Mouse (Mus musculus) urinary bladder, postnatal 36 days (tissue): ENCODE measurements at regions not wholly inside any gene's neighbourhood (a gene's known extent, or its start where the extent isn't known, plus 50 kb on each side); places are given as distances from the start of the nearest gene placed in this dataset.

ENCODE experiments used
- DNase-seq, 2 experiments: peaks; one replicate each; pipeline ENCODE4 v3.0.0; 2022; ENCODE audit warnings: low spot score in 2 of 2, mixed read lengths in 1 of 2

DNA sequence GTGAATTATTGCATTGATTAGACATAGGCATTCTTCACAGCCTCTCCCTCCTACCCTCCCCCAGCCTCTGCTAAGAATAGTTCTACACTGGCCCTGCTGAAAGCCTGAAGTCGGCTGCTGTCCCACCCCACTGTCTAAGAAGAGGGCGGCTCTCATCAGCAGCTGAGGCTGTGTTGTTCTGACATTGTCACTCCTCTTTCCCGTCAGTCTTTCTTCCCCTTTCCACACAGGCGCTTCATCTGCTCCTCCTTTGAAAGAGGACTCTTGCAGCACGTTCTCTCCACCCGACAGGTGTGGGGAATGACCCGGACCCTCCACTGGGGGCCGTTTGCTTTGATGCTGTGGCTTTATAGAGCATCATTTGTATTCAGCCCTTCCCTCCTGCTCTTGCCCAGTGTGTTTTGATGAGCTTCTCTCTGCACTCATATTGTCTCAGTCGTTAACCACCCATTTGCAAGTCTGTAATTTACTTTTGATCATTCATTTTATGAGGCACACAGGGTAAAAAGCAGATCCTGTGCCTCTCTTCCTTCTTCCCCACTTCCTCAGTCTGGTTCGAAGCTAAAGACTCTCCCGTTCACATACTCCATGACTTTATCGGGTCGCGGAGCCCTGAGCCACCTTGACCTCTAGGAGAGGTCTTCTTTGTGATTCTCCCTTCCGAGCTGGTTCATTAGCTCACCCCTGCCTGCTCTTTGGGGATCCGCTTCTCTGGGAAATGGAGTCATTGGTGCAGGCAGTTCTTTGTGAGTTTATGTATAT lies 142.2 kb upstream of the Snx19 start:
- no peak for DNase-seq

GRCm38 (mm10) chr9:30285324-30285599 lies 141.6 kb upstream of the Snx19 start:
- no peak for DNase-seq

DNA sequence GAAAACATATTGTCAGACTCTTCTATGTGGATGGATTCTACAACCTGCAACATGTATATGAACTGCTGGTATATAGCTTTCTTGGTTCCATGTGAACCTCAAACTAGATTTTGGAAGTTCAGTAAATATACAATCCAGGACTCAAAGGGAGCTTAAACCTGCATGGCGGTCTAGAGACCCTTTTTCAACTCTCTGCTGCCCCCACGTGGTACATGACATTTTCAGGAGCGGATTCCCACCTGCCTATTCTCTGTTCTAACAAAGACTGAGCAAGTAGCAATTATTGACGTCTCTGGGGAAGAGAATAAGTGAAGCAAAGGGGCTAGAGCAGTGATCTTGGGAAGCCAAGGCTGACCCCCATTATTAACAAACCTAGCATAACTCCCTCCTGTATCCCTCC lies 127.1 kb upstream of the Snx19 start:
- peak in 1 of 2 experiments; percentile 7 for DNase-seq

DNA sequence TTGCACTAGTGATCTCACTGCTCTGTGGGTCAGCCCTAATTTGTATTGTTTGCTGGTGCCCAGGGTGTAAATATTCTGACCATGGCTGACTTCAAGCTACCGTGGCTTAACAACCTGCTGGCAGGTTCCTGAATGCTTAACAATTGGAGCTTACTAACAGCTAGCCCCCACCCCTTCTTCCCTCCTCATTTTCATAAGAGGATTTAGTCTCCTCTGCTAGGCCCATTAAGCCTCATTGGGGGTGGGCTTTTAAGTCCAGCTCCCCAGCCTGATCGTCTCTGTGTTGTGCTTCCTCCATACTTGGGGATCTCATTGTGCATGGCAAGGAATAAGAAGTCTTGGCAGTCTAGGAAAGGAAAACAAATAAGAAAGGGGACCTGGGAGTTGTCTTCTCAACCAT lies 118.6 kb upstream of the Snx19 start:
- DNase-seq: no peak

DNA sequence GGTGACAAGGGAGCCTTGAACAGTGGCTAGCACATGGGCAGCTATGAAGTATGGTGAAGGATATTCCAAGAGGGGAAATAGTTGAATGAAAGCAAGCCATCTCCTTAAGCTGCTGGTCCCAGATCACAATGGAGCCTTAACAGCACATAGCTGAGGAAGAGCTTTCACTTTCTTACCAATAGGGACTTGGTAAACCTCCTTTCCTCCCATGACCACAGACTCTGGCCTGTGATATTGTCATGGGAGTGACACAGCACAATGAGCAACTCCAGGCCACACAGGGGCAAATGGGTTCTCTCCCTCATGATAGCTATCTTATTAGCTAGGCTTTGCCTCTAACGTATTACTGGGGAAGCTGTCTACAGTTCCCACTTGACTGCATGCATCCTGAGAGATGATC lies 113.5 kb upstream of the Snx19 start:
- DNase-seq: no peak

DNA sequence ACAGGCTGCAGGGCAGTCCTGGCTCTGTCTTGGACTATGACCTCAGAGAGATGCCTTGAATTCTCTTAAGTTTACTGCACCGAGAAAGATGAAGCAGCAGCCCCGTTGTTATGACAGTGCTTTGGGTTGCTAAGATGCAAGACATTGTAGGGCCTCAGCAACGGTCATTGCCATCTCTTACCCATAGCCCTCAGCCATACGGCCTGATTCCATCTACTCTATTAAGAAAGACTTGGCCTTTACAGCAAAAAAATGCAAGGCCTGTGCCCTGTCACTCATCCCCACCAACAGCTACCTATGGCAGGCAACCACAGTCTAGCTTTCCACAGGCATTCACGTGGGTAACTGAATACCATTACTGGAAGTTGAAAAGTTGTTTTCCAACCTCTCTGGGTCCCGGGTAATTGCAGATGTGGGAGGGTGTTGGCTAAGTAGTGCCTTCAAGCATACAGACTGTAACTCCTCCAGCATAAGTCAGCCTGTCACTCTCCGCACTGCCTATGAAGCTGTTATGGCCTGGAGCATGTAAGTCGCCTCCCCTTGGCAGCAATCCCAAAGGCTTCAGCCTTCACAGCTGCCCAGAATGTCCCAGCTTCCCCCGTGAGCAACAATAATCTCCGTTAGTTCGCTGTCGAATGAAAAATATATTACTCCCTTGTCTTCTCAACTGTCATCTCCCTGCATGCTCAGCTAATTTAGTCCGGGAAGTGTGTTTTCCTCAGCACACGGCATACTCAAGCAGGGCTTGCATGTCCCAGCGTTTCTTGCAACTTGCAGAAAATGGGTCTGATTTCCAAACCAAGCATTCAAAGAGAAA lies 112.3 kb upstream of the Snx19 start:
- DNase-seq: peak in 1 of 2 experiments; percentile 13

GRCm38 (mm10) chr9:30315172-30315644 lies 111.7 kb upstream of the Snx19 start:
- DNase-seq: no peak

DNA sequence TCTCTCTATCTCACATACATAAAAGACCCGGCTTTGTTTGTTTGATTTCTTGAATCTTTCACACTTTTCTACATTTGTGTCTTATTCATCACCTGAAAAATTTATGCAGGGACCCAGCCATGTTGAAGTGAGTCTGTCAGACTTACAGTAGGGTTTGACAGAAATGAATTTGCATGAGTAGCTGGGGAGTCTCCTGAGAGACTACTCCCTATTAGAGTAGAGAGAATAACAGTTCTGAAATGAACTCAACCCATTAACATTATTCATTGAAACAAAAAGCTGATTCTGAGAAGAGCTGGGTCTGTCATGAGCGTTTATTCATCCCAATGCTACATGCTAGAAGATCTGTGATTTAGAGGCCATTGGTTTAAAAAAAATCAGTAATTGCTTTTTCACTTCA lies 82.0 kb upstream of the Snx19 start:
- no peak for DNase-seq

DNA sequence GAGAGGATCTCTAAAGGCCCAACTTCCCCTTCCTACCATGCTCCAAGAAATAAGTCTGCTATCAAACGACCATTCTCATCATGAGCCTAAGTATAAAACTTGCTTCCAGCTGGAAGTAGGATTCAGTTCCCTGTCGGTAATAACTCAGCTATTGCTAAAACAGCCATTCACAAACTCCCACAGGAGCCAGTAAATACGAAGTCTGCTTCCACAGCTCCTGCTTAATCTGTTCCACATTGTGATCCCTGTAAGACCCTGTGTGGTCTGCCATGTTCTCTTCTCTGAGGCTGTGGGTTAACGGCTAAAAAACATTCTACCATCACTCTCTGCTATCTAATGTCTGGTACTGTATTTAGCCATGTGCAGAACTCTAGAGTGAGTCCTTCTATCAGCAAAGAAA lies 72.9 kb upstream of the Snx19 start:
- DNase-seq: no peak

- no peak for DNase-seq
Observed at GRCm38 (mm10) chr9:30355642-30356041, 71.3 kb upstream of the Snx19 start.

GRCm38 (mm10) chr9:30369554-30370440 lies 57.1 kb upstream of the Snx19 start:
- DNase-seq: no peak

- no peak for DNase-seq
Observed at GRCm38 (mm10) chr9:30370789-30371188, 56.1 kb upstream of the Snx19 start.

- no peak for DNase-seq
Observed at GRCm38 (mm10) chr9:30376908-30377307, 50.0 kb upstream of the Snx19 start.
